Mouse (Mus musculus): Measurements from ENCODE around the gene Gm29666.

- TF ChIP-seq CTCF (IDR thresholded peaks at IDR 0.05; ENCODE audit: low read depth) (no peak), EP300 (IDR thresholded peaks at IDR 0.05; ENCODE audit: low read depth) (no peak)
Measured at GRCm38 (mm10) chr15:84871802-84872201, 48.0 kb downstream of the Gm29666 start.
